Mouse (Mus musculus): ENCODE data around the gene Acsl1.

The Acsl1 gene

GRCm38 (mm10) chr8:46470792-46471781, at the start of gene Acsl1:
Gene Acsl1, plus strand, starts transcription at chr8:46471037.
- DNase-seq = peak; percentile 99

- DNase-seq = no peak
These were observed 49.3 kb upstream of the Acsl1 start for GRCm38 (mm10) chr8:46421515-46421914.

DNA sequence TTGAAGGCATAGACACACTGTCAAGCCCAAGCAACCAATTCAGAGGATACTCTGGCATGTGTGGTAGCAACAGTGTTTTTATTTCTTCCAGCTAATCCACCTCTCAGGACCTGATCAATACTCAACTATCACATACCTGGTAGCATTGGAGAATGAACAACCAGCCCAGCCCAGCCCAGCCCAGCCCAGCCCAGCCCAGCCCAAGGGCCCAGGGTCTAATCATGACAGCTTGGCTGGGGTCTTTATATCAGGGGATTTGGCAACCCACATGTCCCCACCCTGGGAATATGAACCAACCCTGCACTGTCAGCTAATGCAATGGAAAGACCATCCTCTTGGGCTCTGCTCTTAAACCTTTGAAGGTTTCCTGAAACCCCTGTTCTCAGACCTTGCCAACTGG, 42.9 kb upstream of the Acsl1 start:
- DNase-seq = no peak

GRCm38 (mm10) chr8:46429871-46430270, 41.0 kb upstream of the Acsl1 start:
- DNase-seq = no peak

- no peak for DNase-seq
These were observed 38.9 kb upstream of the Acsl1 start for GRCm38 (mm10) chr8:46431921-46432320.

GRCm38 (mm10) chr8:46432581-46432980, 38.3 kb upstream of the Acsl1 start:
- DNase-seq = no peak

DNA sequence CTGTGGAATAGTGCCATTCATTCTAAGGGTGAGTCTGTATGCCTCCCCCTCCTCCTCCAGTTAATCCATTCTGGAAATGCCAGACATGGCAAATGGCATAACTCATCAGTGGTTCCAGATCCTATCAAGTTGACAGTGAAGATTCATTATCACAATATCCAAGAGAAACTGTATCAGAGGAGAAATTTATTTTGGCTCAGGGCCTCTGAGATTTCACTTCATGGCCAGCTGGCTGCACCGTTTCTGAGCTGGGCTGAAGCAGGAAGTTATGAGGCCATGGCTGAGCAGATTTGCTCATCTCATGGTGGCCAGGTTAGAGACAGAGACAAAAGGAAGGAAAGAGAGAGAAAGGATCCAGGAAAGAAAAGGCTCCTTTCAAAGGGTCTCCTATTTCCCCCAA, 37.2 kb upstream of the Acsl1 start:
- DNase-seq = no peak

GRCm38 (mm10) chr8:46438491-46438890, 32.3 kb upstream of the Acsl1 start:
- no peak for DNase-seq

GRCm38 (mm10) chr8:46445964-46446915, 24.6 kb upstream of the Acsl1 start:
- DNase-seq = no peak

DNA sequence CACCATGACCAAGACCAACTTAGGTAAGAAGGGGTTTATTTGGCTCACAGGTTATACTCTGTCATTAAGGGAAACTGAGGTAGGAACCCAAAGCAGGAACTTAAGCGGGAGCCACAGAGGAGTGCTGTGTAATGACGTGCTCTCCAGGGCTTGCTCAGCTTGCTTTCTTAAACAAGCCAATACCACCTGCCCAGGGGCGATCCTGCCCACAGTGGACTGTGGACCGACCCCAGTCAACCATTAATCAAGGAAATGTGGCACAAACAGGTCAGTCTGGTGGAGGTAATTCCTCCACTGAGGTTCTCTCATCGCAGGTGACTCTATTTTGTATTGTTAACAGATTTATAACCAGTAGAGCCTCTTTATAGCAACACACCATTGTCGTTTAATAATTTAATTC, 23.5 kb upstream of the Acsl1 start:
- no peak for DNase-seq

- DNase-seq = no peak
These were observed 22.2 kb upstream of the Acsl1 start for GRCm38 (mm10) chr8:46448606-46449005.

GRCm38 (mm10) chr8:46449063-46449462, 21.8 kb upstream of the Acsl1 start:
- DNase-seq = no peak

DNA sequence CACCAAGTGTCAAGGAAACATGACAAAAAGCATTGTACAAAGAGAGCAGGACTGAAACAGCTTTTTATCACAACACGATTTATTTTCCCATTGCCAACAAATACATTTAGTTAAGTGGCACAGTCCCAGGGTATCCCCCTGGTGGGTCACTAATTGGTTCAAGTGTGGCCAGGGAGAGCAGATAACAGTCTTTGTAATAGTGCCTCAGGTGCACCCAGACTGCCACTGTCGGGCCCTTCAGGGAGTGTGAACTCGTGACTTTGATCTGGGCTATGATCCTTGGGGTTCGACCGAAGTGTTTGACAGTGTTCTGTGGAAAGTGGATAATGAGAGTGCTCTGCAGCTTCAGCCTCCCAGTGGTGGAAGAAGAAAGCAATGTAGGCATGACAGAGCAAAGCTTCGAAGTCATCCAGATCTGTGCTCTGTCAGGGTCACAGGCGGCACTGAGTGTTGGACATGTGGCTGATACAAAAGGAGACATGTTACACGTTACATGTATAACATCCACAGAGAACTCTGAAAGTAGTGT, 21.1 kb upstream of the Acsl1 start:
- DNase-seq = no peak

DNA sequence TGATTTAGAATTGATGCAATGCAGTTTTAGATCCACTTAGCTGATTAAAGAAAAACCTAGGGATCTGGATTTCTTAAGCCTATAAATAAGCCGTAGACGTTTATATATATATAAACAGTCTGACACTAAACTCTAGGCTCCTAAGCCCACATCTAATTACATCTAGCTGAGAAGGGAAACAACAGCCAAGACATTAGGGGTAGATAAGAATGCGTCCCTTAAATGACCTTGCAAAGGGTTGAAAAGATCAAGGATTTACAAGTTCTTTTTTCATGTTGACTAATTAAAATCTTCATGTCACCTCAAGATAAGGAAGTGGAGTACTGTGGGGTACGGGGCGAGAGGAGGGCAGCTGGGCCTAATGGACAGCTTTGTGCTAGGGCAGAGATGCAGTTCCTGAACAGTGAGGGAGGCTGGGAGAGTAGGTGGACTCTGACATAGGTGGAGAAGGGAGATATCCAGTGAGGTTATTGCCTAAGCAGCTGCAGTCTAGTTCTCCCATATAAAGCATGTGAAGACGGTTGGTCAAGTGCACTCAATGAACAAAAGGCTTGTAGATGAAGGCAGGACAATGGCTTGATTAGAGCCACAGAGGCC, 12.5 kb upstream of the Acsl1 start:
- no peak for DNase-seq

GRCm38 (mm10) chr8:46468400-46468799, 2.4 kb upstream of the Acsl1 start:
- no peak for DNase-seq

DNA sequence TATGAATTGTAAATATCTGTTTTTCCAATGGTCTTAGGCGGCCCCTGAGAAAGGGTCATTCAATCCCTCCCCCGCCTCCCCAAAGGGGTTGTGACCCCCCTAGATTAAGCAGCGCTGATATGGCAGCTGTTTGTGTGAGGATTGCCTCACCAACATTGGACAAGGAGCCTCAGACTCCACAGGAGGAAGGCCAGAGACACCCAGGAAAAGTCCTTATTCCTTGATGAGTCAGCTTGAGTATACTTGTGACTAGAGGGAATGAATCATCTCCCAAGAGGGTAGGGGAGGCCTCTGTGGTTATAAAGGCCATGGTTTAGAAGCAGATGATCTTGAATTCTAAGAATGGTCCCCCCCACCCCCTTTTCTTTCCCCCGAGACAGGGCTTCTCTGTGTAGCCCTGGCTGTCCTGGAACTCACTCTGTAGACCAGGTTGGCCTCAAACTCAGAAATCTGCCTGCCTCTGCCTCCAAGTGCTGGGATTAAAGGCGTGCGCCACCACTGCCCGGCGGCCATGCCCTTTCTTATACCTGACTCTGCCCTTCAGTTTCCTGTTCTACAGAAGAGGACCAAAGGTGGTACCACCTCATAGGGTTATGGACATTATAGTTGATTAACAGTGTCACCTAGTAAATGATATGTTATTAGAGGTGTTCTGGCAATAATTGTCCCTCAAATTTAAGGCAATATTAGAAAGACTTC, 1.6 kb upstream of the Acsl1 start:
- DNase-seq = no peak

DNA sequence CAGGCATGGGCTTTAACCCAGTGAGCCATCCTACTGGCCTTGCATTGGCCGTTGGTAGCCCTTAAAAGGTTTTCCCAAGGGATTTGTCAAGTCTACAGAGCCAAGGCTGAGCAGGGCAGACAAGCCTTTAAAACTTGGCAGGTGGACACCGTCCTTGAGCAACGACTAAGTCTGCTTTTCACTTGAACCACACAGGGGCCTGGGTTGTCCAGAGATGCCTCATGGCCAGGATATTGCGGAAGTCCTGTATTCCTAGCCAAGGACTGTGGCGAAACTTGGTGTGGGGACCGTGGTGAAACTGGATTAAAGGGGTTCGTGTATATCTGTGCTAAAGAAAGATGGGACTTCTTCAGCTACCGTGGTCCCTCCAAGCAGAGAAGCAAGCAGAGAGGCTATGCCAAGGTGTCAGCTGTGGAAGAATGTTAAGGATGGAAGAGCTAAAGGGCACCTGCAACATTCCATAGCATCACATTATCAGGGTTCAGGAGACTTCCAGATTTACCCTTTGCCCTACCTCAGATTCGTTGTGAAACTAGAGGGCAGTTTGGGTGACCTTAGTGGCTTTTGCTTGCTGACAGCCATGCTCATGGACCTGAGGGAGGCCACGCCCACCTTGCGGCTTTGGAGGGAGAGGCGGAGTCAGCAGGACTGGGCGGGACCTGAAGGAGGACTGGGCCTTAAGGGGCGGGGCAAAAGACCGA, 596 bp upstream of the Acsl1 start:
- DNase-seq = no peak

- no peak for DNase-seq
These were observed 1.2 kb downstream of the Acsl1 start for GRCm38 (mm10) chr8:46471926-46472485.

- DNase-seq = no peak
These were observed 3.3 kb downstream of the Acsl1 start for GRCm38 (mm10) chr8:46474120-46474519.

DNA sequence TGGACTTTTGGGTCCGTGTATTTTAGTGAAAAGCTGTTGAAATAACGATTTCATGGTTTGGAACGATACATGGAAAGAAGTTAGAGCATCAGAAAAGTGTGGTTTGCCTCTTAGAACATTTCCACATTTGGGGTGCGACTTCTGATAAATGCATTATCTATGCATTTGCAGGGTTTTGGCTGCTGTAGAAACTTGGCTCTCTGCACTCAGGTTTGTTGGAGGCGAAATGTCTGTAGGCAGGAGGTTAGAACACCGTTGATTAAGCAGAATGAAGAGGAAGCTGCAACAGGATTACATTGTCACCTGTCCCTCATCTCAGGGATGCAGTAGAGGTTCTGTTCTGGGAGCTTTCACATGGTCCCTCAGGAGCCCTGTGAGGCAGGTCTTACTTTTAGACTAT, 3.8 kb downstream of the Acsl1 start:
- DNase-seq = no peak

GRCm38 (mm10) chr8:46475404-46475803, 4.6 kb downstream of the Acsl1 start:
- no peak for DNase-seq

All from cerebellum, adult 9-11 months (tissue).